Mouse (Mus musculus): ENCODE measurements around the gene Olfr222.

- TF ChIP-seq POLR2A (IDR thresholded peaks at IDR 0.05; ENCODE audit: borderline replicate concordance, low read depth, low read length) (no peak), CTCF (IDR thresholded peaks at IDR 0.05; ENCODE audit: low read depth, low read length) (no peak)
These were observed 32.0 kb downstream of the Olfr222 start for GRCm38 (mm10) chr11:59544005-59544404.

All from bone marrow macrophage, adult 2 months (primary cell).